Mouse (Mus musculus) liver, adult 2 months (tissue): ENCODE results near the gene Adap1.

Experiments
- CTCF ChIP-seq: fragments of 200-500 bp; IDR thresholded peaks from 2 replicates; pipeline ENCODE4 v1.5.1; 2011; ENCODE audit warnings: low read depth, low read length, control low read depth
- POLR2A ChIP-seq: fragments of 200-500 bp; IDR thresholded peaks from 2 replicates; pipeline ENCODE4 v1.6.1; 2011; ENCODE audit warnings: low read length, control low read depth; ENCODE audit not compliant: insufficient read depth; ENCODE audit errors: extremely low read depth

DNA sequence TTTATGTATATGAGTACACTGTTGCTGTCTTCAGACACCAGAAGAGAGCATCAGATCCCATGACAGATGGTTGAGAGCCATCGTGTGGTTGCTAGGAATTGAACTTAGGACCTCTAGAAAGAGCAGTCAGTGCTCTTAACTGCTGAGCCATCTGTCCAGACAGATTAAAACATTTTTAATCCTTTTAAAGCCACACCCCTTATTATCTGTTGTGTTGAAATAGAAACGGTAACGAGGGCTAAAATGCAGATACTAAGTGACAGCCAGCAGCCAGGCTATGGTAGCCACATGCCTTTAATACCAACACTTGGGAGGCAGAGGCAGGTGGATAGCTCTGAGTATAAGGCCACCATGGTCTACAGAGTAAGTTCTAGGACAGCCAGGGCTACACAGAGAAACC, 93.3 kb downstream of the Adap1 start:
- TF ChIP-seq CTCF (no peak), POLR2A (no peak)
